Mouse (Mus musculus): Measurements from ENCODE around the gene Olfr310. TPM values are rescaled to one million over a fixed set of nuclear protein-coding genes. Genes with fewer than 3 reads are reported as not detected.

Gene Olfr310
- not detected in 2 replicates for polyA plus RNA-seq (2012; ENCODE audit: low replicate concordance)

GRCm38 (mm10) chr7:86277072-86277471 lies at the start of gene Olfr310:
TSS of gene Olfr310 (minus strand) at chr7:86277172.

GRCm38 (mm10) chr7:86325530-86325929 lies 48.6 kb upstream of the Olfr310 start, which contains the start of gene Olfr308:
TSS of gene Olfr308 (minus strand) at chr7:86325630.

GRCm38 (mm10) chr7:86313608-86314007 lies 36.6 kb upstream of the Olfr310 start, which contains the start of gene Olfr309:
TSS of gene Olfr309 (minus strand) at chr7:86313708.

GRCm38 (mm10) chr7:86246208-86246607 lies 30.8 kb downstream of the Olfr310 start, which contains the start of gene Vmn2r76:
TSS of gene Vmn2r76 (minus strand) at chr7:86246308.

Other genes with a start within 250 kb of the Olfr310 start
- gene Vmn2r75, start 105.4 kb downstream of the Olfr310 start, polyA plus RNA-seq (2012; ENCODE audit: low replicate concordance): not detected in 2 replicates
- gene Vmn2r76, start 30.9 kb downstream of the Olfr310 start, polyA plus RNA-seq (2012; ENCODE audit: low replicate concordance): not detected in 2 replicates
- not detected in 2 replicates for gene Olfr309, start 36.5 kb upstream of the Olfr310 start, polyA plus RNA-seq (2012; ENCODE audit: low replicate concordance)
- not detected in 2 replicates for gene Olfr308, start 48.5 kb upstream of the Olfr310 start, polyA plus RNA-seq (2012; ENCODE audit: low replicate concordance)
- not detected in 2 replicates for gene Olfr307, start 60.4 kb upstream of the Olfr310 start, polyA plus RNA-seq (2012; ENCODE audit: low replicate concordance)
- not detected in 2 replicates for gene Olfr305, start 89.8 kb upstream of the Olfr310 start, polyA plus RNA-seq (2012; ENCODE audit: low replicate concordance)
- gene Olfr304, start 109.5 kb upstream of the Olfr310 start, polyA plus RNA-seq (2012; ENCODE audit: low replicate concordance): not detected in 2 replicates
- not detected in 2 replicates for gene Olfr303, start 120.6 kb upstream of the Olfr310 start, polyA plus RNA-seq (2012; ENCODE audit: low replicate concordance)
- gene Olfr301, start 126.7 kb upstream of the Olfr310 start, polyA plus RNA-seq (2012; ENCODE audit: low replicate concordance): not detected in 2 replicates
- not detected in 2 replicates for gene Olfr299, start 182.7 kb upstream of the Olfr310 start, polyA plus RNA-seq (2012; ENCODE audit: low replicate concordance)
- not detected in 2 replicates for gene Olfr298, start 215.3 kb upstream of the Olfr310 start, polyA plus RNA-seq (2012; ENCODE audit: low replicate concordance)
- gene Olfr297, start 242.8 kb upstream of the Olfr310 start, polyA plus RNA-seq (2012; ENCODE audit: low replicate concordance): not detected in 2 replicates

Data from hematopoietic multipotent progenitor cell, adult 10-12 weeks (in vitro differentiated cells).